9 mouse cellular contexts compared by ENCODE assay signal in genomic region chr8:105350186-105350585, GRCm38 (mm10). TPM values are rescaled to one million over a fixed set of nuclear protein-coding genes. Genes with fewer than 3 reads are reported as not detected.
DNase-seq lines count a peak whose midpoint lies in the region; ATAC-seq and TF ChIP-seq lines count a peak whose summit lies in the region.
"Had no signal": no experiment of that assay in that cellular context is flagged by ENCODE, and none has a peak within 500 bp of the region (broad histone marks: within the 10 kb centered on the region; RNA-seq: fewer than 3 reads in every experiment).

No protein-coding gene starts in this region.

- peak overlapping the region; percentile 83; the same call in 1 of the 2 replicates for H3K4me2 ChIP-seq in liver, embryonic 11.5 days
- H3K4me2 ChIP-seq in forebrain, postnatal 0 days (ENCODE audit: low read depth) = peak overlapping the region; percentile 98
- peak overlapping the region; percentile 98 for H3K4me2 ChIP-seq in midbrain, embryonic 15.5 days

- H3K4me3 ChIP-seq in liver, embryonic 11.5 days (ENCODE audit: low read depth, low read length) = no peak overlapping the region
- H3K4me3 ChIP-seq in forebrain, postnatal 0 days (ENCODE audit: low read depth, low read length) = peak overlapping the region; percentile 66
- peak overlapping the region; percentile 69 for H3K4me3 ChIP-seq in midbrain, embryonic 15.5 days

- DNase-seq in cerebellum, adult 9-11 months = peak; percentile 48
- DNase-seq in cerebellum, adult 8-10 months = no peak
- DNase-seq in liver, embryonic 11.5 days (ENCODE audit: low spot score) = no peak
- DNase-seq in liver = no peak
- DNase-seq in forebrain, postnatal 0 days = peak; percentile 25
- no peak for DNase-seq in adrenal gland, adult (ENCODE audit: inconsistent age in 2 of 2, low spot score in 1 of 2)
- no peak for DNase-seq in adrenal gland, postnatal 14 days
- DNase-seq: layer of hippocampus, postnatal 36 days had no signal

- WGBS in liver, embryonic 11.5 days = 47% methylated on average over 7 of the region's 7 CpGs
- WGBS in forebrain, postnatal 0 days = 28% methylated on average over 7 of the region's 7 CpGs
- WGBS in midbrain, embryonic 15.5 days = 34% methylated on average over 7 of the region's 7 CpGs

- no peak overlapping the region for H3K9ac ChIP-seq in liver, embryonic 11.5 days (ENCODE audit: low read depth, low read length)
- H3K9ac ChIP-seq in forebrain, postnatal 0 days = peak overlapping the region; percentile 74
- peak overlapping the region; percentile 69 for H3K9ac ChIP-seq in midbrain, embryonic 15.5 days

- H3K27ac ChIP-seq in liver, embryonic 11.5 days (ENCODE audit: low read depth, low read length) = no peak overlapping the region
- no peak overlapping the region; the same call in 1 of the 2 replicates for H3K27ac ChIP-seq in forebrain, postnatal 0 days (ENCODE audit: low read depth, low read length)
- H3K27ac ChIP-seq in midbrain, embryonic 15.5 days = peak overlapping the region; percentile 80; the same call in 1 of the 2 replicates

- TF ChIP-seq CTCF in forebrain, postnatal 0 days (IDR thresholded peaks at IDR 0.05; ENCODE audit: low read depth) = no peak

- H3K27me3 ChIP-seq in liver, embryonic 11.5 days (replicated peaks; ENCODE audit: control insufficient read depth, insufficient read depth, low read length) = peaks cover 29% of the 10 kb centered on the region
- no peaks in the 10 kb centered on the region; the same call in 1 of the 2 replicates for H3K27me3 ChIP-seq in forebrain, postnatal 0 days (ENCODE audit: insufficient read depth, low read length)
- H3K27me3 ChIP-seq in midbrain, embryonic 15.5 days (replicated peaks) = peaks cover 14% of the 10 kb centered on the region

- peaks cover 23% of the 10 kb centered on the region for H3K4me1 ChIP-seq in liver, embryonic 11.5 days (replicated peaks; ENCODE audit: control insufficient read depth, insufficient read depth, low read length)
- H3K4me1 ChIP-seq in forebrain, postnatal 0 days (ENCODE audit: insufficient read depth) = peaks cover 11% of the 10 kb centered on the region; the same call in 1 of the 2 replicates
- H3K4me1 ChIP-seq in midbrain, embryonic 15.5 days = peaks cover 40% of the 10 kb centered on the region

- H3K9me3 ChIP-seq in liver, embryonic 11.5 days (ENCODE audit: control insufficient read depth, low read length) = no peaks in the 10 kb centered on the region
- H3K9me3 ChIP-seq in forebrain, postnatal 0 days (ENCODE audit: low read length) = no peaks in the 10 kb centered on the region
- no peaks in the 10 kb centered on the region for H3K9me3 ChIP-seq in midbrain, embryonic 15.5 days

- no peak for ATAC-seq in liver, embryonic 11.5 days (replicated peaks; ENCODE audit: low FRiP score)
- ATAC-seq in forebrain, postnatal 0 days = no peak
- ATAC-seq in midbrain, embryonic 15.5 days (replicated peaks) = no peak

- H3K36me3 ChIP-seq in liver, embryonic 11.5 days (ENCODE audit: control insufficient read depth, insufficient read depth, low read length) = no peaks in the 10 kb centered on the region
- no peaks in the 10 kb centered on the region for H3K36me3 ChIP-seq in forebrain, postnatal 0 days (ENCODE audit: insufficient read depth)
- H3K36me3 ChIP-seq in midbrain, embryonic 15.5 days (replicated peaks) = no peaks in the 10 kb centered on the region

RNA-seq across cellular contexts. Expression of gene Slc9a5, which starts 1.5 kb away (rescaled TPM):
- polyA plus RNA-seq in liver, embryonic 11.5 days (2014; fragmentation: Nextera tagmentation; extraction: Ambion mirVana) = 1.5 and 1.6 TPM in 2 replicates
- 17.5 and 17.8 TPM in 2 replicates for total RNA-seq in forebrain, postnatal 0 days (2014; rRNA removed)
- 5.6 and 7.2 TPM in 2 replicates for polyA plus RNA-seq in forebrain, postnatal 0 days (2015; fragmentation: Nextera tagmentation; extraction: Ambion mirVana)
- polyA plus RNA-seq in midbrain, embryonic 15.5 days (2015; fragmentation: Nextera tagmentation; extraction: Ambion mirVana) = 12.0 and 12.2 TPM in 2 replicates
- 1.9 TPM in 2 replicates for total RNA-seq in adrenal gland, postnatal 14 days (2021)

RNA-seq across cellular contexts. Expression of gene Fhod1, which starts 2.4 kb away (rescaled TPM):
- 2.3 and 3.1 TPM in 2 replicates for polyA plus RNA-seq in liver, embryonic 11.5 days (2014; fragmentation: Nextera tagmentation; extraction: Ambion mirVana)
- 1.4 and 2.1 TPM in 2 replicates for total RNA-seq in forebrain, postnatal 0 days (2014; rRNA removed)
- 0.15 and 0.30 TPM in 2 replicates for polyA plus RNA-seq in forebrain, postnatal 0 days (2015; fragmentation: Nextera tagmentation; extraction: Ambion mirVana)
- 0.88 and 1.2 TPM in 2 replicates for polyA plus RNA-seq in midbrain, embryonic 15.5 days (2015; fragmentation: Nextera tagmentation; extraction: Ambion mirVana)
- 11.9 and 15.7 TPM in 2 replicates for total RNA-seq in adrenal gland, postnatal 14 days (2021)

RNA-seq across cellular contexts. Expression of gene Plekhg4, which starts 22.9 kb away (rescaled TPM):
- polyA plus RNA-seq in liver, embryonic 11.5 days (2014; fragmentation: Nextera tagmentation; extraction: Ambion mirVana) = 0.30 TPM in 1 of 2 replicates, not detected in the other
- 4.2 and 4.5 TPM in 2 replicates for total RNA-seq in forebrain, postnatal 0 days (2014; rRNA removed)
- polyA plus RNA-seq in forebrain, postnatal 0 days (2015; fragmentation: Nextera tagmentation; extraction: Ambion mirVana) = 0.70 and 0.77 TPM in 2 replicates
- 2.1 and 2.4 TPM in 2 replicates for polyA plus RNA-seq in midbrain, embryonic 15.5 days (2015; fragmentation: Nextera tagmentation; extraction: Ambion mirVana)
- total RNA-seq in adrenal gland, postnatal 14 days (2021) = 0.26 and 0.98 TPM in 2 replicates

RNA-seq across cellular contexts. Expression of gene Tmem208, which starts 24.0 kb away (rescaled TPM):
- polyA plus RNA-seq in liver, embryonic 11.5 days (2014; fragmentation: Nextera tagmentation; extraction: Ambion mirVana) = 138 and 142 TPM in 2 replicates
- 76.4 and 109 TPM in 2 replicates for total RNA-seq in forebrain, postnatal 0 days (2014; rRNA removed)
- polyA plus RNA-seq in forebrain, postnatal 0 days (2015; fragmentation: Nextera tagmentation; extraction: Ambion mirVana) = 126 and 140 TPM in 2 replicates
- 130 and 139 TPM in 2 replicates for polyA plus RNA-seq in midbrain, embryonic 15.5 days (2015; fragmentation: Nextera tagmentation; extraction: Ambion mirVana)
- total RNA-seq in adrenal gland, postnatal 14 days (2021) = 47.7 and 48.6 TPM in 2 replicates

RNA-seq across cellular contexts. Expression of gene Lrrc29, which starts 24.1 kb away (rescaled TPM):
- polyA plus RNA-seq in liver, embryonic 11.5 days (2014; fragmentation: Nextera tagmentation; extraction: Ambion mirVana) = 5.7 and 6.2 TPM in 2 replicates
- total RNA-seq in forebrain, postnatal 0 days (2014; rRNA removed) = 1.6 and 3.0 TPM in 2 replicates
- polyA plus RNA-seq in forebrain, postnatal 0 days (2015; fragmentation: Nextera tagmentation; extraction: Ambion mirVana) = 1.8 and 2.1 TPM in 2 replicates
- 0.68 and 1.1 TPM in 2 replicates for polyA plus RNA-seq in midbrain, embryonic 15.5 days (2015; fragmentation: Nextera tagmentation; extraction: Ambion mirVana)
- 4.7 and 6.6 TPM in 2 replicates for total RNA-seq in adrenal gland, postnatal 14 days (2021)

Comparison
In these comparisons a context has a peak if more than half of its experiments do, and no peak if none do; other contexts are left out.
1. DNase-seq: peak in cerebellum, adult 9-11 months (single experiment) and forebrain, postnatal 0 days (single experiment); none in cerebellum, adult 8-10 months (single experiment), liver, embryonic 11.5 days (single experiment), liver (single experiment), adrenal gland, adult (0 of 2) and adrenal gland, postnatal 14 days (single experiment).
2. Peak in every context shown above with its lines, with median percentiles within 50 percentile points of each other: H3K4me2 ChIP-seq.